Mouse (Mus musculus) G1E (cell line): ENCODE data around the gene Cep68.

Experiments used
- CTCF ChIP-seq: IDR thresholded peaks from 2 replicates; pipeline ENCODE4 v1.5.1; 2012; ENCODE audit warnings: low read depth, low read length, inconsistent platforms, mixed read lengths
- GATA1 ChIP-seq: IDR thresholded peaks from 2 replicates; pipeline ENCODE4 v1.6.1; 2012; ENCODE audit warnings: borderline replicate concordance, low read length, inconsistent platforms, mixed read lengths
- GATA2 ChIP-seq: IDR thresholded peaks from 2 replicates; pipeline ENCODE4 v1.6.1; 2012; ENCODE audit warnings: low read depth, low read length, inconsistent platforms, borderline replicate concordance
- POLR2AphosphoS5 ChIP-seq: IDR thresholded peaks from 2 replicates; pipeline ENCODE4 v1.6.1; 2012; ENCODE audit warnings: low read depth, low read length, inconsistent platforms; ENCODE audit not compliant: insufficient replicate concordance
- TAL1 ChIP-seq: conservative IDR thresholded peaks from 2 replicates; pipeline ENCODE4 v1.6.1; 2012; ENCODE audit warnings: low read depth, low read length, inconsistent platforms, mixed read lengths

- TF ChIP-seq CTCF, result no peak
- no peak for TF ChIP-seq GATA1
- no peak for TF ChIP-seq TAL1
- no peak for TF ChIP-seq GATA2
- TF ChIP-seq POLR2AphosphoS5, result no peak
Observed at GRCm38 (mm10) chr11:20228666-20229065, 20.6 kb downstream of the Cep68 start.
